Mouse (Mus musculus) colon, adult 2 months (tissue): ENCODE measurements around the gene Mettl3. TPM values are rescaled to one million over a fixed set of nuclear protein-coding genes. Genes with fewer than 3 reads are reported as not detected.

Source experiments
- polyA plus RNA-seq: library from polyadenylated mRNA; depleted of rRNA; stranded (reverse); fragments of >200 nt; gene quantifications from 2 replicates; pipeline ENCODE4 v1.2.3, GENCODE M21; 2012; rRNA removed

Gene Mettl3
- 14.6 and 19.4 TPM in 2 replicates for polyA plus RNA-seq

GRCm38 (mm10) chr14:52304644-52305271 lies at the start of gene Mettl3:
Mettl3 (minus strand) TSS chr14:52305128.

DNA sequence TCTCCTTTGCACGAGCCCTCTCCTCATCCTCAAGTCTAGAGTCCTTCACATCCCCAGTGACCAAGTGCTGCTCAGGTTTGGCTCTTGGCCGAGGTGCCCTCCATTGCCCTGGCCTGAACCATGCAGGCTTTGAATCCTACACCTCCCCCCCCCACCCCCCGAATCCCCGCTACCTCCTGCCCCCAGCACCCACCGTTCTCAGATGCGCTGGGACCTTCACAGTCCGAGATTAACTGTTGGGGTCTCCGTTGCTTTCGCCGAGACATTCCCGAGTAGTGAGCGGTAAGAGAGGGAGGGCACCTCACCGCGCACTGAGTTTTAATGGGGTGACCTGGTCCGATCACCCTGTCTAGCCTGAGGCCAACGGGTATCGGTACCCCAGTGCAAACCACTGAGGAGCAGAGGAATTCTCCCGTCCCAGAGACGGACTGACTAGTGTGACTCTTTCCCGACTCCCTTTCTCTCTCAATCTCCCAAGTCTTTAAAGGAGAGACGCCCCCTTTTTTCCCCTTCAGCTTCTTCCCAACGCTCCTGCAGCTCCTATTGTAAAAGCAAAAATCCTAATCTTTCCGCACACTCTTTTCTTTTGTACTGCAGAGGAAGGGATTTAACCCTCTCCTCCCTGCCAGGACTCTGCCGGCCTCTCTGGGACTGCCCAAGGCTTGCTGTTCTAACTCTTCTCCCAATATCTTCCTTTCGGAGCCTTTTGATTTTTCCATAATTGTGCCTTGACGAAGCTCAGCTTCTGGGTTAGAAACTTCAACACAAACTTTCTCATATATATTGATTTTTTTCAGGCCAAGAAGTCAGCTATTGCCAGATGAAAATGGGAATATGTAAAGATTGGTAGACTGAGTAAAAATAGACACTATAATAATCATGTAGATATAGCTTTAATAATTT lies 23.2 kb upstream of the Mettl3 start, which contains the start of gene Sall2:
Gene Sall2 (minus strand): TSS at position 853 of the 903 bp plus-strand sequence.

GRCm38 (mm10) chr14:52278932-52279746 lies 25.8 kb downstream of the Mettl3 start, which contains the start of the genes Tox4 and Rab2b:
Tox4 (plus strand) TSS chr14:52279146.
Rab2b (minus strand) TSS chr14:52279545.

DNA sequence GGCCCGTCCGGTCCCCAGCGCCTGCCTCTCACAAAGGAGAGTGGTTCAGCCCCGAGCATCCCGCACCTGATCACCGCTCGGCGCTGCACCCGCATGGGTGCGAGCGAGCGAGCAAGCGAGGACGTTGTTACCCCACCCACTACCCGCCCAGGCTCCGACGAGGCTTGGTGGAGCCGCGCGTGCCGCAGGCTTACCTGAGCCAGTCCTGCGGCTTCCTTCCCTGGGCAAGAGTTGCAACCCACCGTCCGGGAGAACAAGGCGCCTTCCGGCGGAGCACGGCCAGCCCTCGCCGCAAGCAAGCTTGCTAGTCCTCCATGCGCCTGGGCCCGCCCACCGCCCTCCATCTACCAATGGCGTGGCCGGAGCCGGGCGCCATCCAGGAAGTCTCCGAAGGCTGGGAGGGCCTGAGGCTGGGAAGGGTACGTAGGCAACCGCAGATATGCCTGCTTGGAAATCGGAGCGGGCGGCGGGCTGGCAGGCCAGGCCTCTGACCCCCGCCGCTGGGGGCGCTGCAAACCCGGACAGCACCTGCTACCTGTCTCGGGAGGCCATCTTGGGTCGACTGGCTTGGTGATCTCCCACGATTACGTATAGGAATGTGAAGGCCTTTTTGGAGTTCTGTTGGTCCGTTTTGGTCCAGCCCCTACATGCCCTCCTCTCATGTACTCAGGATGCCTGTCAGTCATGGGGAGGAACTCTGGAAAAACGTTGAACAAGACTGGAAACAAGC lies 47.3 kb downstream of the Mettl3 start, which contains the start of gene Chd8:
Gene Chd8 (minus strand): TSS at position 297 of the 730 bp plus-strand sequence.

Other genes with a start within 250 kb of the Mettl3 start
- gene Hnrnpc, start 201.1 kb downstream of the Mettl3 start, polyA plus RNA-seq, result 34.3 and 44.8 TPM in 2 replicates
- gene Rpgrip1, start 194.4 kb downstream of the Mettl3 start, polyA plus RNA-seq, result 0.65 and 4.2 TPM in 2 replicates
- 4.6 and 5.1 TPM in 2 replicates for gene Supt16, start 107.7 kb downstream of the Mettl3 start, polyA plus RNA-seq
- 20.4 and 20.8 TPM in 2 replicates for gene Chd8, start 47.3 kb downstream of the Mettl3 start, polyA plus RNA-seq
- 19.3 and 25.7 TPM in 2 replicates for gene Tox4, start 26.0 kb downstream of the Mettl3 start, polyA plus RNA-seq
- 3.2 TPM in 2 replicates for gene Rab2b, start 25.6 kb downstream of the Mettl3 start, polyA plus RNA-seq
- 2.3 and 2.4 TPM in 2 replicates for gene Sall2, start 23.6 kb upstream of the Mettl3 start, polyA plus RNA-seq
- gene Olfr1513, start 51.3 kb upstream of the Mettl3 start, polyA plus RNA-seq, result not detected in 2 replicates
- gene Olfr1512, start 74.0 kb upstream of the Mettl3 start, polyA plus RNA-seq, result not detected in 2 replicates
- not detected in 2 replicates for gene Olfr1511, start 92.3 kb upstream of the Mettl3 start, polyA plus RNA-seq
- not detected in 2 replicates for gene Olfr1510, start 109.2 kb upstream of the Mettl3 start, polyA plus RNA-seq
- gene Olfr1509, start 137.9 kb upstream of the Mettl3 start, polyA plus RNA-seq, result not detected in 2 replicates
- not detected in 2 replicates for gene Olfr1508, start 162.4 kb upstream of the Mettl3 start, polyA plus RNA-seq
- not detected in 2 replicates for gene Olfr1507, start 190.6 kb upstream of the Mettl3 start, polyA plus RNA-seq